In genomic region chr1:151208944-151209343, GRCm38 (mm10) we compare ENCODE assay signal across 29 mouse cellular contexts. TPM values are rescaled to one million over a fixed set of nuclear protein-coding genes. Genes with fewer than 3 reads are reported as not detected.
"Had no signal": no experiment of that assay in that cellular context is flagged by ENCODE, and none has a peak within 500 bp of the region (broad histone marks: within the 10 kb centered on the region; RNA-seq: fewer than 3 reads in every experiment).

No protein-coding gene starts in this region.

RNA-seq across cellular contexts. Expression of gene Gm47996, which starts 1.0 kb away (rescaled TPM):
- total RNA-seq: forebrain, postnatal 0 days; gastrocnemius, postnatal 10 days; gastrocnemius, postnatal 14 days; gastrocnemius, postnatal 4 days; granulocyte monocyte progenitor cell, adult 5-6 weeks; heart, adult 18-20 months; heart, adult 2 months had no signal
- polyA plus RNA-seq: cortical plate, adult 2 months; embryonic facial prominence, embryonic 10.5 days; embryonic facial prominence, embryonic 11.5 days; embryonic facial prominence, embryonic 12.5 days; embryonic facial prominence, embryonic 14.5 days; embryonic facial prominence, embryonic 15.5 days; erythroblast, embryonic 14.5 days; forebrain, embryonic 10.5 days; forebrain, embryonic 11.5 days; forebrain, embryonic 12.5 days; forebrain, embryonic 13.5 days; forebrain, embryonic 14.5 days; forebrain, embryonic 15.5 days; forebrain, embryonic 16.5 days; forebrain, postnatal 0 days; frontal cortex, adult 2 months; heart, adult 2 months had no signal

RNA-seq across cellular contexts. Expression of gene 3110040M04Rik, which starts 5.0 kb away (rescaled TPM):
- total RNA-seq: common myeloid progenitor, adult 5-6 weeks; forebrain, postnatal 0 days; gastrocnemius, adult 8-10 months; gastrocnemius, postnatal 10 days; gastrocnemius, postnatal 14 days; gastrocnemius, postnatal 25 days; gastrocnemius, postnatal 36 days; gastrocnemius, postnatal 4 days; granulocyte monocyte progenitor cell, adult 5-6 weeks; heart, adult 18-20 months; heart, adult 2 months had no signal
- polyA plus RNA-seq: cortical plate, adult 2 months; embryonic facial prominence, embryonic 10.5 days; embryonic facial prominence, embryonic 11.5 days; embryonic facial prominence, embryonic 12.5 days; embryonic facial prominence, embryonic 13.5 days; embryonic facial prominence, embryonic 14.5 days; embryonic facial prominence, embryonic 15.5 days; forebrain, embryonic 10.5 days; forebrain, embryonic 11.5 days; forebrain, embryonic 12.5 days; forebrain, embryonic 13.5 days; forebrain, embryonic 14.5 days; forebrain, embryonic 15.5 days; forebrain, embryonic 16.5 days; forebrain, postnatal 0 days; frontal cortex, adult 2 months; gonadal fat pad, adult 2 months; heart, adult 2 months had no signal

RNA-seq across cellular contexts. Expression of gene Gm47995, which starts 10.7 kb away (rescaled TPM):
- total RNA-seq: common myeloid progenitor, adult 5-6 weeks; forebrain, postnatal 0 days; gastrocnemius, adult 2 months; gastrocnemius, adult 8-10 months; gastrocnemius, postnatal 10 days; gastrocnemius, postnatal 25 days; gastrocnemius, postnatal 4 days; granulocyte monocyte progenitor cell, adult 5-6 weeks; heart, adult 18-20 months; heart, adult 2 months had no signal
- polyA plus RNA-seq: cortical plate, adult 2 months; embryonic facial prominence, embryonic 10.5 days; embryonic facial prominence, embryonic 11.5 days; embryonic facial prominence, embryonic 12.5 days; embryonic facial prominence, embryonic 13.5 days; embryonic facial prominence, embryonic 15.5 days; erythroblast, embryonic 14.5 days; forebrain, embryonic 10.5 days; forebrain, embryonic 11.5 days; forebrain, embryonic 12.5 days; forebrain, embryonic 13.5 days; forebrain, embryonic 14.5 days; forebrain, embryonic 15.5 days; forebrain, embryonic 16.5 days; forebrain, postnatal 0 days; frontal cortex, adult 2 months; heart, adult 2 months had no signal

RNA-seq across cellular contexts. Expression of gene Gm8947, which starts 16.8 kb away (rescaled TPM):
- total RNA-seq: common myeloid progenitor, adult 5-6 weeks; forebrain, postnatal 0 days; gastrocnemius, postnatal 10 days; gastrocnemius, postnatal 4 days; granulocyte monocyte progenitor cell, adult 5-6 weeks; heart, adult 18-20 months; heart, adult 2 months had no signal
- polyA plus RNA-seq: cortical plate, adult 2 months; embryonic facial prominence, embryonic 10.5 days; embryonic facial prominence, embryonic 13.5 days; embryonic facial prominence, embryonic 14.5 days; erythroblast, embryonic 14.5 days; forebrain, embryonic 12.5 days; forebrain, embryonic 13.5 days; forebrain, embryonic 14.5 days; forebrain, embryonic 15.5 days; forebrain, embryonic 16.5 days; forebrain, postnatal 0 days; frontal cortex, adult 2 months; heart, adult 2 months had no signal

RNA-seq across cellular contexts. Expression of gene Gm47985, which starts 26.6 kb away (rescaled TPM):
- total RNA-seq: forebrain, postnatal 0 days; gastrocnemius, adult 2 months; gastrocnemius, postnatal 25 days; gastrocnemius, postnatal 36 days; granulocyte monocyte progenitor cell, adult 5-6 weeks had no signal
- polyA plus RNA-seq: cortical plate, adult 2 months; embryonic facial prominence, embryonic 13.5 days; embryonic facial prominence, embryonic 15.5 days; erythroblast, embryonic 14.5 days; forebrain, embryonic 14.5 days; forebrain, embryonic 15.5 days; forebrain, embryonic 16.5 days; forebrain, postnatal 0 days; frontal cortex, adult 2 months had no signal
